Mouse (Mus musculus): ENCODE data around the gene Wdr95. TPM values are rescaled to one million over a fixed set of nuclear protein-coding genes. Genes with fewer than 3 reads are reported as not detected.

The Wdr95 gene
- polyA plus RNA-seq, 1 experiment = not detected

DNA sequence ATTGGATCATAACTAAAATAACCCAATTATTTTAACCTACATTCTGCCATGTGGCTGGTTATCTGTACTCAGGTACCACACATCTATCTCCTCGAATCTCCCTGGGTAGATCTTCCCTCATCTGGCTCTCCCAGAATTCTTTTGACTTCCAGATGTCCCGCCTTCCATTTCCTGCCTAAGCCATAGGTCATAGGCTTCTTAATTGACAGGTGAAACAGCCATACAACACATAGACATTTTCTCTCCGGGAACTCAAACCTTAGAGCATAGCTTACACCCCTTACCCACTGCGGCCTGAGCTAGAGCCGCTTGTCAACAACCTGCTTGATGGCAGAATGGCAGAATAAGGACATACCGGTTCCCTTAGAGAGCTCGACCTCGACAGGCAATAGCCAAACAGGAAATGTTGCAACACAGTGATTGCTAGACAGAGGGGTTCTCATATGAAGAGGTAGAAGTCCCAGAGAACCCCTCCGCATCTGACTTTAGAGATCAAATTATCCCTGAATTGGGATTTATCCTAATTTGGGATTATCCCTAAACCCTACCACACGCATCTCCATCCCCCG, 58.9 kb downstream of the Wdr95 start:
- H3K9me3 ChIP-seq (replicated peaks; ENCODE audit: control insufficient read depth, insufficient read depth, low read length, poor library complexity, severe bottlenecking) = 0 out of 2 replicates have a peak, but pooled peaks cover under 1% of the 10 kb centered on the region
- H3K9ac ChIP-seq (ENCODE audit: low read depth, poor library complexity, severe bottlenecking) = no peak overlapping the region
- peaks cover 11% of the 10 kb centered on the region for H3K4me1 ChIP-seq (ENCODE audit: control insufficient read depth, insufficient read depth, low read length)
- peak; percentile 17 for TF ChIP-seq POLR2A (IDR thresholded peaks at IDR 0.05; ENCODE audit: insufficient read depth, low read length)
- TF ChIP-seq EP300 (IDR thresholded peaks at IDR 0.05; ENCODE audit: insufficient read depth, low read depth, low read length) = no peak
- H3K36me3 ChIP-seq (ENCODE audit: control insufficient read depth, insufficient read depth, low read length, poor library complexity, severe bottlenecking) = no peaks in the 10 kb centered on the region
- no peak overlapping the region for H3K4me3 ChIP-seq (ENCODE audit: low read depth, low read length)
- H3K27me3 ChIP-seq (ENCODE audit: control insufficient read depth, insufficient read depth, low read length, poor library complexity, severe bottlenecking) = no peaks in the 10 kb centered on the region
- H3K27ac ChIP-seq (ENCODE audit: insufficient read depth, low read length) = no peak overlapping the region

DNA sequence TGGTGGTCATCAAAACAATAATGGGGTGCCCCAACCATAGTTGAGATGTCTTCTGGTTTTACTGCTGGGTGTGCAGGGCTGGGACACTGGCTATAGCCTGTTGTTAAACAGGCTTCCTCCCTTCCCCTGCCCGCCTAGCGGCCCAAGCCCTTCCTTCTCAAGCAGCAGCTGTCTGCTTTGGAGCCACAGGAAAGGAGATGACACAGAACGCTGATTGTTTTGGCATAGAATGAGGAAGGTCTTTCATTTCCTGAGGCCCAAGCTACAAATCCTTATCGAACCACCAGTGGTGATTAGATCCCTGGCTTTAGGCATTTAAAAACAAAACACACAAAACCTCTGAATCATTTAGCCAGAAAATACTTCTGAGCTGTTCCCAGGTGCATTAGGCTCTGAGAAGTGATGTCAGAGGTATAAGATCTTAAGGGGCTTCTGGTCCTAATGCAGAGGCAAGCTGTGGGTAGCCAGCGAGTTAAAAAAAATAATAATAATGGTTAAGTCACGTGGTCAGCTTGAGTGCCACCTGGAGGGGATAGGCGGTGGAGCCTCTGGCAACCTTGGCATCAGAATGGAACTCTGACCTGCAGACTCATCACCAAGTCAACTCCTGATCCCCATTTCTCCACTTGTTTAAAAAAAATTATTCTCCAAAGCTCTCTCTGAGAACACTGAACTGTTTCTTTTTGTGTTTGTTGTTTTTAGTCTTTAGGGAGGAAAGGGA, 60.5 kb downstream of the Wdr95 start:
- H3K9me3 ChIP-seq (replicated peaks; ENCODE audit: control insufficient read depth, insufficient read depth, low read length, poor library complexity, severe bottlenecking) = 0 out of 2 replicates have a peak, but pooled peaks cover 3% of the 10 kb centered on the region
- H3K9ac ChIP-seq (ENCODE audit: low read depth, poor library complexity, severe bottlenecking) = no peak overlapping the region
- no peaks in the 10 kb centered on the region for H3K27me3 ChIP-seq (ENCODE audit: control insufficient read depth, insufficient read depth, low read length, poor library complexity, severe bottlenecking)
- no peak overlapping the region for H3K4me3 ChIP-seq (ENCODE audit: low read depth, low read length)
- H3K4me1 ChIP-seq (ENCODE audit: control insufficient read depth, insufficient read depth, low read length) = peaks cover 11% of the 10 kb centered on the region
- 0 out of 2 replicates have a peak overlapping the region, but pooled peaks have one; percentile 51 for H3K27ac ChIP-seq (ENCODE audit: insufficient read depth, low read length)
- no peak for TF ChIP-seq POLR2A (IDR thresholded peaks at IDR 0.05; ENCODE audit: insufficient read depth, low read length)
- no peak for TF ChIP-seq EP300 (IDR thresholded peaks at IDR 0.05; ENCODE audit: insufficient read depth, low read depth, low read length)
- no peak for TF ChIP-seq CTCF (IDR thresholded peaks at IDR 0.05; ENCODE audit: low read depth, low read length)
- H3K36me3 ChIP-seq (ENCODE audit: control insufficient read depth, insufficient read depth, low read length, poor library complexity, severe bottlenecking) = no peaks in the 10 kb centered on the region

- Histone ChIP-seq H3K9ac (ENCODE audit: low read depth, poor library complexity, severe bottlenecking) (no peak overlapping the region), H3K9me3 (replicated peaks; ENCODE audit: control insufficient read depth, insufficient read depth, low read length, poor library complexity, severe bottlenecking) (0 out of 2 replicates have a peak, but pooled peaks cover 3% of the 10 kb centered on the region), H3K4me1 (ENCODE audit: control insufficient read depth, insufficient read depth, low read length) (peaks cover 7% of the 10 kb centered on the region), H3K27me3 (ENCODE audit: control insufficient read depth, insufficient read depth, low read length, poor library complexity, severe bottlenecking) (no peaks in the 10 kb centered on the region), H3K27ac (ENCODE audit: insufficient read depth, low read length) (peak overlapping the region; percentile 51), H3K4me3 (ENCODE audit: low read depth, low read length) (no peak overlapping the region), H3K36me3 (ENCODE audit: control insufficient read depth, insufficient read depth, low read length, poor library complexity, severe bottlenecking) (no peaks in the 10 kb centered on the region)
- TF ChIP-seq EP300 (IDR thresholded peaks at IDR 0.05; ENCODE audit: insufficient read depth, low read depth, low read length) (no peak), CTCF (IDR thresholded peaks at IDR 0.05; ENCODE audit: low read depth, low read length) (no peak), POLR2A (IDR thresholded peaks at IDR 0.05; ENCODE audit: insufficient read depth, low read length) (no peak)
Measured at GRCm38 (mm10) chr5:149589932-149590331, 61.5 kb downstream of the Wdr95 start.

DNA sequence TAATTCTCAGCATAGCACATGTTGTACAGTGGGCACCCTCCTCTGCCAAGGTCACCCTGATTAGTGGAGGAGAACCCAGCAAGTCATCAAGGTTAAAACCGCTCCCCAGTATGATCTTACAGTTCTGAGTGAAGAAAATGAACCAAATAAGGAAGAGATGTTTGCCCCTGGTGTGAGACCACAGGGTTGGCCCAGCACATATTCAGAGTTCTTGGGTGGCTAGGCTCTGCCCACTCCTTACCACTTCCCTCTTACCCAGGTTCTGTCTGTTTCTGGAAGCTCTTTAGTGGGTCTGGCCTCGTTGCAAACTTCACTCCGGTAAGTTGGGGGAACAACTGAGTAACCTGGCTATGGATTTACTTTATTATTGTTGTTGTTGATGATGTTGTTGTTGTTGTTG, 65.7 kb downstream of the Wdr95 start:
- no peak overlapping the region for H3K4me3 ChIP-seq (ENCODE audit: low read depth, low read length)
- peaks cover 9% of the 10 kb centered on the region for H3K4me1 ChIP-seq (ENCODE audit: control insufficient read depth, insufficient read depth, low read length)
- peaks cover 3% of the 10 kb centered on the region; the same call in 1 of the 2 replicates for H3K9me3 ChIP-seq (replicated peaks; ENCODE audit: control insufficient read depth, insufficient read depth, low read length, poor library complexity, severe bottlenecking)
- H3K27ac ChIP-seq (ENCODE audit: insufficient read depth, low read length) = no peak overlapping the region
- no peak for TF ChIP-seq CTCF (IDR thresholded peaks at IDR 0.05; ENCODE audit: low read depth, low read length)
- no peak for TF ChIP-seq EP300 (IDR thresholded peaks at IDR 0.05; ENCODE audit: insufficient read depth, low read depth, low read length)
- no peak for TF ChIP-seq POLR2A (IDR thresholded peaks at IDR 0.05; ENCODE audit: insufficient read depth, low read length)
- H3K9ac ChIP-seq (ENCODE audit: low read depth, poor library complexity, severe bottlenecking) = no peak overlapping the region
- H3K36me3 ChIP-seq (ENCODE audit: control insufficient read depth, insufficient read depth, low read length, poor library complexity, severe bottlenecking) = no peaks in the 10 kb centered on the region
- H3K27me3 ChIP-seq (ENCODE audit: control insufficient read depth, insufficient read depth, low read length, poor library complexity, severe bottlenecking) = no peaks in the 10 kb centered on the region

DNA sequence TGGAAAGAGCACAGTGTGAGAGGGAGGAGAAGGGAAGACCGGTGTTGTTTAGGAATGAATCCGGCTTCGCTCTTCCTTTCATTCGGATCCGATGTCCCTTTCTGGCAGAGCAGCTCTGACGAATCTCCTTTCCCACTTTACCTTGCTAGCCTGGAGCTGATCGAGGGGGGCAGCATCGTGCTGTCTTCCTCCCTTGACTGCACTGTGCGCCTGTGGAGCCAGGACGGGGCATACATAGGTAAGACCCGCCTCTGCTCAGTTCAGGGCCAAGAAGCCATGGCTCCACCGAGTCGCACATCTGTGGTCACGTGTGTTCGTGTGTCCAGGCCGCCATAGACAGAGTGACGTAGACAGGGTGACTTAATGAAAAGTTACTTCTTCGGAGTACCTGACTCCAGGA, 68.9 kb downstream of the Wdr95 start:
- Histone ChIP-seq H3K9me3 (replicated peaks; ENCODE audit: control insufficient read depth, insufficient read depth, low read length, poor library complexity, severe bottlenecking) (peaks cover 3% of the 10 kb centered on the region; the same call in 1 of the 2 replicates), H3K4me3 (ENCODE audit: low read depth, low read length) (no peak overlapping the region; the same call in 1 of the 2 replicates)

GRCm38 (mm10) chr5:149601996-149602395, 73.5 kb downstream of the Wdr95 start:
- H3K4me1 ChIP-seq (ENCODE audit: control insufficient read depth, insufficient read depth, low read length) = peaks cover 2% of the 10 kb centered on the region
- H3K9ac ChIP-seq (ENCODE audit: low read depth, poor library complexity, severe bottlenecking) = no peak overlapping the region
- no peak for TF ChIP-seq EP300 (IDR thresholded peaks at IDR 0.05; ENCODE audit: insufficient read depth, low read depth, low read length)
- TF ChIP-seq POLR2A (IDR thresholded peaks at IDR 0.05; ENCODE audit: insufficient read depth, low read length) = no peak
- TF ChIP-seq CTCF (IDR thresholded peaks at IDR 0.05; ENCODE audit: low read depth, low read length) = no peak
- H3K9me3 ChIP-seq (replicated peaks; ENCODE audit: control insufficient read depth, insufficient read depth, low read length, poor library complexity, severe bottlenecking) = no peaks in the 10 kb centered on the region; the same call in 1 of the 2 replicates
- no peak overlapping the region for H3K27ac ChIP-seq (ENCODE audit: insufficient read depth, low read length)
- no peaks in the 10 kb centered on the region for H3K36me3 ChIP-seq (ENCODE audit: control insufficient read depth, insufficient read depth, low read length, poor library complexity, severe bottlenecking)
- H3K4me3 ChIP-seq (ENCODE audit: low read depth, low read length) = no peak overlapping the region
- no peaks in the 10 kb centered on the region for H3K27me3 ChIP-seq (ENCODE audit: control insufficient read depth, insufficient read depth, low read length, poor library complexity, severe bottlenecking)

More for the DNA sequence above, 68.9 kb downstream of the Wdr95 start:
- Histone ChIP-seq H3K36me3 (ENCODE audit: control insufficient read depth, insufficient read depth, low read length, poor library complexity, severe bottlenecking) (no peaks in the 10 kb centered on the region), H3K27me3 (ENCODE audit: control insufficient read depth, insufficient read depth, low read length, poor library complexity, severe bottlenecking) (no peaks in the 10 kb centered on the region), H3K9ac (ENCODE audit: low read depth, poor library complexity, severe bottlenecking) (no peak overlapping the region), H3K4me1 (ENCODE audit: control insufficient read depth, insufficient read depth, low read length) (peaks cover 6% of the 10 kb centered on the region), H3K27ac (ENCODE audit: insufficient read depth, low read length) (no peak overlapping the region)
- TF ChIP-seq CTCF (IDR thresholded peaks at IDR 0.05; ENCODE audit: low read depth, low read length) = peak; percentile 28
- TF ChIP-seq EP300 (IDR thresholded peaks at IDR 0.05; ENCODE audit: insufficient read depth, low read depth, low read length) = no peak
